Mouse (Mus musculus) gastrocnemius, postnatal 4 days (tissue): ENCODE data around the gene Rpl18. TPM values are rescaled to one million over a fixed set of nuclear protein-coding genes. Genes with fewer than 3 reads are reported as not detected.
A peak's percentile ranks its signal among the peaks of the same experiment; 100 is the strongest.

Experiments used
- DNase-seq, 2 experiments: peaks; one replicate each; pipeline ENCODE4 v3.0.0; 2021 to 2022; ENCODE audit warnings: low spot score in 2 of 2, mixed read lengths in 2 of 2
- total RNA-seq, 2 experiments: library from RNA; stranded (reverse); gene quantifications; 2 replicates each; pipeline ENCODE4 v1.2.3; 2021

Gene Rpl18
- total RNA-seq, 2 experiments from 2014 or later, result 1,000 to 1,132 TPM

- no peak for DNase-seq
Measured at GRCm38 (mm10) chr7:45726419-45726818, 11.2 kb downstream of the Rpl18 start.

- no peak for DNase-seq
Measured at GRCm38 (mm10) chr7:45727625-45728024, 12.4 kb downstream of the Rpl18 start.

- no peak for DNase-seq
Measured at GRCm38 (mm10) chr7:45730727-45731431, 15.6 kb downstream of the Rpl18 start.

- no peak for DNase-seq
Measured at GRCm38 (mm10) chr7:45733477-45733876, 18.2 kb downstream of the Rpl18 start.

GRCm38 (mm10) chr7:45739162-45739763 is 24.0 kb downstream of the Rpl18 start:
- DNase-seq, result peak in 1 of 2 experiments; percentile 78

GRCm38 (mm10) chr7:45739820-45740219 is 24.6 kb downstream of the Rpl18 start:
- no peak for DNase-seq

- no peak for DNase-seq
Measured at GRCm38 (mm10) chr7:45741308-45741707, 26.1 kb downstream of the Rpl18 start.

GRCm38 (mm10) chr7:45741777-45742176 is 26.5 kb downstream of the Rpl18 start:
- DNase-seq, result no peak

GRCm38 (mm10) chr7:45742338-45742737 is 27.1 kb downstream of the Rpl18 start:
- no peak for DNase-seq

GRCm38 (mm10) chr7:45744387-45744786 is 29.1 kb downstream of the Rpl18 start:
- DNase-seq, result peak; percentile 65 to 85

GRCm38 (mm10) chr7:45746518-45746917 is 31.3 kb downstream of the Rpl18 start:
- no peak for DNase-seq

- no peak for DNase-seq
Measured at GRCm38 (mm10) chr7:45747450-45747849, 32.2 kb downstream of the Rpl18 start.

- no peak for DNase-seq
Measured at GRCm38 (mm10) chr7:45748110-45748509, 32.9 kb downstream of the Rpl18 start.

- no peak for DNase-seq
Measured at GRCm38 (mm10) chr7:45749401-45749800, 34.1 kb downstream of the Rpl18 start.

- no peak for DNase-seq
Measured at GRCm38 (mm10) chr7:45750162-45750561, 34.9 kb downstream of the Rpl18 start.

- no peak for DNase-seq
Measured at GRCm38 (mm10) chr7:45755703-45756102, 40.4 kb downstream of the Rpl18 start.

GRCm38 (mm10) chr7:45759400-45759799 is 44.1 kb downstream of the Rpl18 start:
- DNase-seq, result no peak

- no peak for DNase-seq
Measured at GRCm38 (mm10) chr7:45760151-45760550, 44.9 kb downstream of the Rpl18 start.

- DNase-seq, result no peak
Measured at GRCm38 (mm10) chr7:45765995-45766394, 50.7 kb downstream of the Rpl18 start.

GRCm38 (mm10) chr7:45766764-45767163 is 51.5 kb downstream of the Rpl18 start:
- no peak for DNase-seq

GRCm38 (mm10) chr7:45767500-45767899 is 52.2 kb downstream of the Rpl18 start:
- DNase-seq, result no peak
